Mouse (Mus musculus) hindbrain, embryonic 16.5 days (tissue): ENCODE measurements around the gene Cc2d1a. TPM values are rescaled to one million over a fixed set of nuclear protein-coding genes. Genes with fewer than 3 reads are reported as not detected.
A peak's percentile ranks its signal among the peaks of the same experiment; 100 is the strongest.

Source experiments
- ATAC-seq: fragments of 200-750 bp; cut with Nextera tagmentation; 2 replicates; pipeline ENCODE4 v1.8.0; 2017; ENCODE audit warnings: moderate TSS enrichment, moderate library complexity
- H3K27ac ChIP-seq: fragments of 300-500 bp; sonication (generic); 2 replicates; pipeline ENCODE4 v1.5.1; 2014; ENCODE audit warnings: low read depth, mild to moderate bottlenecking, control low read depth, low read length, moderate library complexity
- H3K27me3 ChIP-seq: fragments of 300-500 bp; sonication (generic); replicated peaks from 2 replicates; pipeline ENCODE4 v1.6.1; 2014; ENCODE audit warnings: low read length; ENCODE audit not compliant: control insufficient read depth, insufficient read depth
- H3K36me3 ChIP-seq: fragments of 300-500 bp; sonication (generic); 2 replicates; pipeline ENCODE4 v1.6.1; 2014; ENCODE audit warnings: mild to moderate bottlenecking, low read length, moderate library complexity, mixed read lengths; ENCODE audit not compliant: control insufficient read depth, insufficient read depth
- H3K4me1 ChIP-seq: fragments of 300-500 bp; sonication (generic); 2 replicates; pipeline ENCODE4 v1.6.1; 2014; ENCODE audit warnings: low read depth, low read length; ENCODE audit not compliant: control insufficient read depth, insufficient read depth
- H3K4me2 ChIP-seq: fragments of 300-500 bp; sonication (generic); 2 replicates; pipeline ENCODE4 v1.6.1; 2014; ENCODE audit warnings: mild to moderate bottlenecking, low read length, control low read depth, moderate library complexity
- H3K4me3 ChIP-seq: fragments of 300-500 bp; sonication (generic); 2 replicates; pipeline ENCODE4 v1.5.1; 2014; ENCODE audit warnings: mild to moderate bottlenecking, low read length, control low read depth, moderate library complexity
- H3K9ac ChIP-seq: fragments of 300-500 bp; sonication (generic); 2 replicates; pipeline ENCODE4 v1.6.1; 2014; ENCODE audit warnings: low read depth, mild to moderate bottlenecking, control low read depth, low read length, moderate library complexity
- H3K9me3 ChIP-seq: fragments of 300-500 bp; sonication (generic); 2 replicates; pipeline ENCODE4 v1.6.1; 2014; ENCODE audit warnings: mild to moderate bottlenecking, low read length, moderate library complexity; ENCODE audit not compliant: control insufficient read depth
- WGBS: fragments of 180-500 bp; shearing (Covaris S2); extraction: QIAGEN DNeasy Blood & Tissue Kit; methylation state at CpG from one replicate; pipeline ENCODE4 v1.1.7; 2014; 5-methylcytosine and 5-hydroxymethylcytosine counted together
- polyA plus RNA-seq: library from polyadenylated mRNA; unstranded; fragments of >200 nt; fragmentation: Nextera tagmentation; extraction: Ambion mirVana; gene quantifications from 2 replicates; pipeline ENCODE4 v1.2.1, GENCODE M21; 2015

Cc2d1a gene
- polyA plus RNA-seq, 1 experiment from 2014 or later: 53.3 TPM

DNA sequence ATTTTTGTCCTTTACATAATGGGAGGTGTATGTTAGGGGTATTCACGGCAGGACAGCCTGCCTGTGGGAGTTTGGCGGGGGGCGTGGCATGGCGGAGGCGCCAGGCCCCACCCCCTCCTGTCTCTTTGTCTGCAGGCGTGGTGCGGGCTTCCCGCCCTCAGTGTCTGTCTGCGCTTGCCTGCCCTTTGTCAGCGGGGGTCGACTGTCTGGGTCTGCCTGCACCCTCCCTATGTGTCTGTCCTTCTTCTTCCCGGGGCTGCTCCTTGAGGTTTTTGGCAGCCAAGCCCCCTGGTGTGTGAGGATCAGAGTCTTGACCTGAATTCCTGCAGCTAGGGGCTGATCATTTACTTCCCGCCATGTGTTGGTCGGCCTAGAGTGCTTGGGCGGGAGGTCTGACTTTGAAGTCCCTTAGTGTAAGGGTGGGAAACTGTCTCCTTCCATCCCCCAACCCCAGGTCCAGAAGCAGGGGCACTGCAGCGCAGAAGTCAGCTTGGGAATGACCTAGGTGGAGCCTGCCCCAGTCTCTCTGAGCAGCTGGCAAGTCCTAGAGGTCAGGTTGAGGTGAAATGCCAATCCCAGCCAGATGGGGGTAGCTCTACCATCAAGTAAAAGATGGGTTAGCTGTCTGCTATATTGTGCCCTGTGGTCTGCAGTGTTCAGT, 32.9 kb upstream of the Cc2d1a start:
- Histone ChIP-seq H3K36me3 (no peaks in the 10 kb centered on the region), H3K27me3 (no peaks in the 10 kb centered on the region), H3K9me3 (no peaks in the 10 kb centered on the region), H3K9ac (peak overlapping the region; percentile 67), H3K27ac (peak overlapping the region; percentile 45), H3K4me2 (peak overlapping the region; percentile 60), H3K4me3 (peak overlapping the region; percentile 29), H3K4me1 (peaks cover 48% of the 10 kb centered on the region)
- WGBS: 1% methylated on average over 16 of the region's 16 CpGs
- peak; percentile 38 for ATAC-seq

DNA sequence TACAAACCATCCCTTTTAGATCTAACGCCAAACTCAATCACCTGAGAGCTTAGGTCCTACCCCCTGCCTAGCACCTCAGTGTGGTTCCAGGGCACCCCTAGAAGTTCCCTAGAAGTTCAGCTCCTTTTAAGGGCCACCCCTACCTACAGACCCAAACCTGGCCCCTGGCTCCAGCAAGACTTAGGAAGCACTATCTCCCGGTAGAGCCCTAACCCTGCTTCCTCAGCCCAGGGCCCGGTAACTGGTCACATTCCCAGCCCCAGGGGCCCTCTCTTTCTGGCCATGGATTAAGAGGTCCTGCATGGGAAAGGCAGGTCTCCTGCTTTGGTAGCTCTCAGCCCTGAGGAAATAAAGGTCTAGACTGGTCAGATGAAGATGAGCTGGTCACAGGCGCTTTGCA, 32.2 kb upstream of the Cc2d1a start:
- Histone ChIP-seq H3K9me3 (no peaks in the 10 kb centered on the region), H3K9ac (peak overlapping the region; percentile 67), H3K27me3 (no peaks in the 10 kb centered on the region), H3K4me3 (peak overlapping the region; percentile 29), H3K4me1 (peaks cover 48% of the 10 kb centered on the region), H3K36me3 (no peaks in the 10 kb centered on the region), H3K4me2 (peak overlapping the region; percentile 60), H3K27ac (peak overlapping the region; percentile 45)
- ATAC-seq: 0 out of 2 replicates have a peak, but pooled peaks have one; percentile 1
- WGBS: 14% methylated on average over 4 of the region's 4 CpGs

DNA sequence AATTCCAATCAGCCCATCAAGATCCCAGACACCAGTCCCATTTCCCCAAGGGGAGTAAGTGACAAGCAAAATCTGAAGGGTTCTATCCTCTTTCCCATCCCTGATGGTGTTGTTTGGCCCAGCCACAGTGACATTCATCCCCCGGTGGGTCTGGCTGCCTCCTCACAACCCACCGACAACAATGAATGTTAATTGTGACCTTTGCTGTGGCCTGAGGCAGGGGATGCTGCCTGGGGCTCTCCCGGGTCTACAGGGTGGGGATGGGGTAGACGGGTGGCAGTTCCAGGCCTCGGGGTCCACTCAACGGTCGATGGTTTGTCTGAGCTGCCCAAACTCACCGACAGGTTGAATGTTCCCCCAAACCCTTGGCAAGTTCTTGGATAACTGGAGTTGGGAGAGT, 30.9 kb upstream of the Cc2d1a start:
- Histone ChIP-seq H3K27ac (no peak overlapping the region), H3K9ac (no peak overlapping the region), H3K27me3 (no peaks in the 10 kb centered on the region), H3K4me1 (peaks cover 41% of the 10 kb centered on the region), H3K4me3 (no peak overlapping the region), H3K9me3 (no peaks in the 10 kb centered on the region), H3K36me3 (peaks cover 2% of the 10 kb centered on the region; the same call in 1 of the 2 replicates), H3K4me2 (no peak overlapping the region)
- ATAC-seq: no peak
- 68% methylated on average over 8 of the region's 8 CpGs for WGBS

DNA sequence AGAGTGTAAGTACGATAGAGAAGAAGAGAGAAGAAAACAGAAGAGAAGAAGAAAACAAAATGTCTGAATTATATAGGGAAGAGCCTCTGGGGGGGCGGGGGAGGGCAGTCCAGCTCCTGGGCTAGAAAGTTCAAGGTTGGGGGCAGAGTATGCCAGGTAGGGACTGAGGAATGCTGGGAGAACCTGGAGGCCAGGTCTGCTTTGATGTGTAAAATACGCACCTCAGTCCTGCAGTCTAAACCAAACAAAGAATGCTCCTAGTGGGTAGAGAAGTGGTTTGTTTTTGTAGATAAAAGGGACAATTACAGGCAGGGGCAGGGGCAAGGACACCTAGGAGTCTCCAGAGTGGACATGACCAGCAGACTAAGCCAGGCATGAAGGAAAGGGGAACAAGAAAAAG, 29.7 kb upstream of the Cc2d1a start:
- peaks cover 9% of the 10 kb centered on the region for H3K36me3 ChIP-seq
- WGBS: 89% methylated on average over 3 of the region's 3 CpGs
- no peak overlapping the region for H3K27ac ChIP-seq
- ATAC-seq: no peak
- H3K27me3 ChIP-seq: no peaks in the 10 kb centered on the region
- H3K4me1 ChIP-seq: peaks cover 35% of the 10 kb centered on the region
- no peak overlapping the region for H3K4me3 ChIP-seq
- no peaks in the 10 kb centered on the region for H3K9me3 ChIP-seq
- no peak overlapping the region for H3K9ac ChIP-seq
- H3K4me2 ChIP-seq: no peak overlapping the region

DNA sequence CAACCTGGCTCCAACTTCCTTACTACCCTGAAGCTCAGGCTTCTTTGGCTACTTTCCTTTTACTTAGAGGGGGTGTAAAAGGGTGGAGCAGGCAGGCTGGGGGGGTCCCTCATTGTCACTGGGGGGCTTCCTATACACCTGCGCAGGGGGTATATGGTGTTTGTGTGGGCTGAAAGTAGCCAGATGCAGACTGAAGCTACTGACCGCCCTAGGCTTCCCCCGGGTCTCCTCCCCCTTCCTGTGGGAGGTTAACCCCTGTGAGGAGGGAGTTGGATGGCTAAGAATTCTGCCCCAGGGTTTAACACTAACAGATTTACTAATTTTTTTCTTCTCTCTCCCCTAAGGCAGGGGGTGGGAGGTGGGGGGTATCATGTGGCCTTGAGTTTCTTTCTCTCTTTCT, 28.8 kb upstream of the Cc2d1a start:
- Histone ChIP-seq H3K27ac (no peak overlapping the region), H3K9me3 (no peaks in the 10 kb centered on the region), H3K4me1 (peaks cover 29% of the 10 kb centered on the region), H3K4me2 (no peak overlapping the region), H3K4me3 (no peak overlapping the region), H3K9ac (no peak overlapping the region), H3K36me3 (peaks cover 15% of the 10 kb centered on the region), H3K27me3 (no peaks in the 10 kb centered on the region)
- no peak for ATAC-seq
- 44% methylated on average over 3 of the region's 3 CpGs for WGBS

DNA sequence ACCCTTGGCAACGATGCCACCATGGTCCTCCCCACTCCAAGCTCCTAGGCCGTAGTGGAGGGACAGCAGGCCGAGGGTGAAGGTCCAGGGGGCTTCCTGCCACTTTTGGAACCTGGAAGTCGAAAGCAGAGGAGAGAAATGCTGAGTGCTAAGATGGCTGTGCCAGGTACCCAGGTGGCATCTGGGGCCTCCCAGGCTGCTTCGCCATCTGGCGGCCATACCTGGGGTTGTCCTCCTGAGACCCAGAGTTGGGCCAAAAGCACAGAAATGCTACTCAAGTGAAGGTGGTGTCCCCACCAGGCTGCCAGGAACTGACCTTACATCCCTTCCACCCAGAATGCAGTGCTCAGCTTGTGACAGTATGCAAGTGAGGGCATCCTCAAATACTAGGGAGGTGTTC, 26.1 kb upstream of the Cc2d1a start:
- 79% methylated on average over 6 of the region's 6 CpGs for WGBS

DNA sequence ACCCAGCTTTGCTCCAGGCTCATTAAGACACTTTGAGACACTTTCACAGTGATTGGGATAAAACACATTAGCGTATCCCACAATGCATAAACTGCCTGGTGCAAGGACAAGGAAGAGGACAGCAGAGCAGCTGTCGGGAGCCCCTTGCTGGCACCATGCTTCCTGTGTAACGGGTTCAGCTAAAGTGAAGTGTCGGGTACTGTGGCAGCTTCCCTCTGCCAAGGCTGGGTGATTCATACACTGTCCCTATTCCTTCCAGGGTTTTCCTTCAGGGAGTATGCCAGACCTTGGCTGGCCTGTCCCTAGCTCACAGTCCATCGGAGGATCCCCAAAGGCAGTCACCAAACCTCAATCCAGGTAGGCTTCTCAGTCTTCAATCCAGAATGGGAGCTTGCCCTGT, 22.4 kb upstream of the Cc2d1a start:
- no peak overlapping the region for H3K4me2 ChIP-seq
- no peaks in the 10 kb centered on the region for H3K9me3 ChIP-seq
- no peak overlapping the region for H3K4me3 ChIP-seq
- H3K9ac ChIP-seq: no peak overlapping the region
- 82% methylated on average over 5 of the region's 5 CpGs for WGBS
- H3K36me3 ChIP-seq: peaks cover 15% of the 10 kb centered on the region
- ATAC-seq: no peak
- no peaks in the 10 kb centered on the region for H3K4me1 ChIP-seq
- no peaks in the 10 kb centered on the region for H3K27me3 ChIP-seq
- H3K27ac ChIP-seq: no peak overlapping the region

More for the DNA sequence above, 26.1 kb upstream of the Cc2d1a start:
- no peaks in the 10 kb centered on the region for H3K9me3 ChIP-seq
- no peaks in the 10 kb centered on the region for H3K27me3 ChIP-seq
- H3K9ac ChIP-seq: no peak overlapping the region
- H3K27ac ChIP-seq: no peak overlapping the region
- H3K4me1 ChIP-seq: peaks cover 4% of the 10 kb centered on the region; the same call in 1 of the 2 replicates
- H3K4me2 ChIP-seq: no peak overlapping the region
- peaks cover 15% of the 10 kb centered on the region for H3K36me3 ChIP-seq
- ATAC-seq: no peak
- no peak overlapping the region for H3K4me3 ChIP-seq

DNA sequence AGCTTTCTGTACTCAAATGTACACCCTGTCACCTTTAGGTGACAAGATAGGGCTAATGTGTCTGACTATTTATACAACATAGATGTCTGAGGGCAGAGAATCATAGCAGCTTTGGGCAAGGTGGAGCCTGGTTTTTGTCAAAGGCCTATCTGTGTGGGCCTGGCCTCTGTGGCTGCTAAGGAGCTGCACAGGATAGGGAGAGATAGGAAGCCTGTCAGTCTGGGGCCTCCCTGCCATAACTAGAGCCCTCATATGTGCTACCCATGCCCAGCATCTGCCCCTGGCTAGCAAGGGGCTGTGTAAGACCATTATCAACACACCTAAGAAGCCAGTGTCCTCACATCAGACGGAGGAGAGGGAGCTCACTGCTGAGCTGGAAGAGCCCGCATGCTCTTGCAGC, 20.0 kb upstream of the Cc2d1a start:
- H3K27me3 ChIP-seq: no peaks in the 10 kb centered on the region
- H3K4me2 ChIP-seq: no peak overlapping the region
- H3K9me3 ChIP-seq: no peaks in the 10 kb centered on the region
- peaks cover 7% of the 10 kb centered on the region for H3K36me3 ChIP-seq
- no peak overlapping the region for H3K4me3 ChIP-seq
- 89% methylated on average over 2 of the region's 2 CpGs for WGBS
- H3K27ac ChIP-seq: no peak overlapping the region
- H3K4me1 ChIP-seq: no peaks in the 10 kb centered on the region
- H3K9ac ChIP-seq: no peak overlapping the region
- no peak for ATAC-seq

DNA sequence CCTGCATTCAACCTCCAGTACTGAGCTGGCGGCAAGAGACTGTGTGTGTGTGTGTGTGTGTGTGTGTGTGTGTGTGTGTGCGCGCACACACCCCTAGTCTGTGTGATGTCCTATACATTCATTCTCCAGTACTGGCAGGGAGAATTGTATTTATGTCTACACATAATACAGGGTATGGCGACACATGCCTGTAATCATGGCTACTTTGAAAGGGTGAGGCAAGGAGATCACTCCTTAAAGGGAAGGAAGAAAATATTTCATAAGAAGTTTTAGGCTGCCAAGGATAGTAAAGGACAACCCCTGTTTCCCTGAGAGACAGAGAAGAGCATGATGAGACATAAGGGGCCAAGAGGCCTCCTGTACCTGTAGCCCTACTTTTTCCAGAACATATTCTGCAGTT, 9.9 kb upstream of the Cc2d1a start:
- Histone ChIP-seq H3K27ac (no peak overlapping the region), H3K4me3 (no peak overlapping the region), H3K9ac (no peak overlapping the region), H3K4me2 (no peak overlapping the region), H3K9me3 (no peaks in the 10 kb centered on the region), H3K36me3 (no peaks in the 10 kb centered on the region; the same call in 1 of the 2 replicates), H3K27me3 (no peaks in the 10 kb centered on the region), H3K4me1 (no peaks in the 10 kb centered on the region)
- WGBS: 96% methylated on average over 4 of the region's 4 CpGs
- ATAC-seq: no peak
